Mouse (Mus musculus): ENCODE results near the gene Nacc2.

The Nacc2 gene

GRCm38 (mm10) chr2:26123079-26123648 lies at the start of gene Nacc2:
Gene Nacc2 (minus strand): TSS chr2:26123220.
- no peak for DNase-seq (ENCODE audit: low spot score)

GRCm38 (mm10) chr2:26172166-26172565 lies 49.1 kb upstream of the Nacc2 start:
- no peak for DNase-seq (ENCODE audit: low spot score)

DNA sequence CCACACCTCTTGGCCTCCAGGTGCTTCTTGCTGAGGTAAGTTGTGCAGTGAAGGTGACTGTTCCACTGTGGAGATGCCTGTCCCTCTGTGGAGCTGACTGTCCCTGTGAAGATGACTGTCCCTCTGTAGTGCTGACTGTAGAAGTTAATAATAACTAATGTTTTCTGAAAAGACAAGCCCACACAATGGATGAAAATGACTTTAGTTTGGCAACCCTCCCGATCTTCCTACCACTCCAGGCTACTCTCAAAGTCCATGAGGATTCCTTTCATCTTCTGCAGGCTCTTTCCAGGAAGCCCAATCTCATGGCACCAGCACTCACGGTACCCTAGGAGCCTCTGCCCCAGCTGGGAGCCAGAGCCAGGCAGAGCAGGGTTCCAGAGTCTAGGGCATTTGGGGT lies 47.4 kb upstream of the Nacc2 start:
- no peak for DNase-seq (ENCODE audit: low spot score)

DNA sequence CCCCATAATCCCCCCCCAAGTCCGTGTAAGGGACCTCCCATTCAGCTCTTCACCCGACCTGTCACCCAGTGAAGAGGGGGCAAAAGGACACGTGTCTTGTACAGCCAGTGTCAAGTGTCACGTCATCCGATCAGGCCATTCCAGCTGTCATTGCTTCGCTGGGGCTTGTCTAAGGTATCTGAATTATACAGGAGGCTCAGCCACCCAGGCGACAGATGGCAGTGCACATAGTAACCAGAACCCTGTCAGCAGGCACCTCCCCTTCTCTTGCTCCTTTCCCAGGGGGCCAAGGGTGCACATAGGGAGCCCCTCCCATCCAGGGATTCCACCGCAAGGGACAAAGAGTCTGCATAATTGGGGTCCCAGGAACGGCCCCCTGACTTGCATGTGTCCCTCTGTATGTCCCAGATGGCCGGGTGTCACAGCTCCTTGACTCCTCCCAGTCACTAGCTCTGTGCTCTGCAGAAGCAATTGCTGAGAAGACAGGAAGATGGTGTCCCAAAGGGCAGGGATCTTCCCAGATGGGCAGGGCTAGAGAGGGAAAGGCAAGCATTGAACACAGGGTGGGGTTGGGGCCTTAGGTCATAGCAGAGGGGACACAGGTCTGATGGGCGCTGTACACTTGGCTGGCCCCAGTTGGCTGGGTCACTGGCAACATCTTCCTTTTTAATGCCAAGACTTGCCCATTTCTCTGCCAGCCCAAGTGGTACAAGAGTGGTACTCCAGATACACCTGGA lies 46.0 kb upstream of the Nacc2 start:
- DNase-seq (ENCODE audit: low spot score) = no peak

GRCm38 (mm10) chr2:26166890-26167289 lies 43.9 kb upstream of the Nacc2 start:
- no peak for DNase-seq (ENCODE audit: low spot score)

- DNase-seq (ENCODE audit: low spot score) = no peak
Measured at GRCm38 (mm10) chr2:26158064-26158463, 35.0 kb upstream of the Nacc2 start.

DNA sequence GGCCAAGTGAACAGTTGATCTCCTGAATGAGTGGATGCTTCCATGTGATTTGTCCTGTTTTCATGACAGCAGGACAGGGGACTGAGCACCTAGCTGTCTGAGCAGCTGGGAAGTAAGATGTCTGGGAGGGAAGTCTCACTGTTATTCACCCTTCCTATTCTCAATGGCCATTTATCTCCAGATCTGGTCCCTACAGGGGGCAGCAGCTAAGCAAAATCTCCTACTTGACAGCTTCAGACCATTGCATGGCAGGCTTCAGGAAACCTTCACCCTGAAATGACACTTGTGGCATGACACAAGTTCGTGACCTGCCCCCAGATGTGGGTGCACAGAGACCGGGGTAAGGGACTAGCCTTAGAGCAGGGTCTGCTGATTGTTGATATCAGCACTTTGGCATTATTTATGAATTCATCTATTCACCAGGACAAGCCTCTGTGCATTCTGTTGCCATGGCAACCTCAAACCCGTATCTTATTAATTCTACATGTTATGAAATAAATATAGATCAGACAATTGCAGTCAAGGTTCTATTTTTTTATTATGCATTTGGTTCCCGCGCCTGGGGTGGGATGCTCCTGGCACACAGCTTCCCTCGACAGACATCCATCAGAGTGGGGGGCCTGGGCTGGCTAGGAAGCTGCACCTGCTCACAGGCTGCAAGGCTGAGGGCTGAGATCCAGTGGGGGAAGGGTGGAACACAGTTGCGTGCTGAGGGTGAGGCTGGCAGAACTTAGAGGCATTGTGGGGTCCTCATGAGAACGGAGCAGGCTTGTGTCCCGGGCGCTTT lies 33.4 kb upstream of the Nacc2 start:
- DNase-seq (ENCODE audit: low spot score) = peak; percentile 17

- DNase-seq (ENCODE audit: low spot score) = no peak
Measured at GRCm38 (mm10) chr2:26155737-26156136, 32.7 kb upstream of the Nacc2 start.

DNA sequence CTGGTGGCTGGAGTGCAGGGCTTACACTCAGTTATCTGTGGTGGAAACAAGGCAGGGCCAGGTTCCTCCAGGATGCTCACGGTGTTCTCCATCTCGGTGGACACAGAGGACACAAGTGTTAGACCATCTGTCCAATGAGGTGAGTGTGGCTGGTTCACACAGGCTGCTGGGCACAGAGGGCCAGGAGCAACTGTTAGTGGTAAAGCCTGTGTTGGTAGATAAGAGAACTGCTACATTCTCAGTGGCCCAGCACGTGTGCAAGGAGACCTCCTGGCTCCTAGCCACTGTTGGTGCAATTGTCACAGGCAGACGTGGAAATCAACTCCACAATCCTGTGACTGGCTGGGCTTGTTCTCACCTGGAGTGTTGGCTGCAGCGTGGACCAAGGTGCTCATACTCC lies 31.6 kb upstream of the Nacc2 start:
- DNase-seq (ENCODE audit: low spot score) = no peak

DNA sequence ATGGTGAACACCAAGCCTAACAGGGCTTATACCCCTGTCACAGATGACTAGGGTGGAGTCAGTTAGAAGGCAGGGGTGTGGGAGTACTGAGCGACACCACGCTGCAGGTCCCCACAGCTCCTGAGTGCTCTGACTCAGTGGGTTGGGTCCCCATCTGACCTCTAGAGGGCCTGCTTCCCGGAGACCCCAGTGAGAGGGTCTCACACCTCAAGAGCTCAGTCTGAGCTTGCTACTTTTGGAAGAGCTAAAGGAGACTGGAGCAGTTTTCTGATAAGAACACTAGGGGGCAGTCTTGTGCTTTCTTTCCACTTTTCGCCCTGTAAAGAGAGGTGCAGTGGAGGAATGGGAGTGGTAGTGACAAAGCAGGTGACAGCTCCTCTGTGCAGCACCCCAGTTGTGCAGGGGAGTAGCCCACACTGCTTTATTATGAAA lies 30.9 kb upstream of the Nacc2 start:
- DNase-seq (ENCODE audit: low spot score) = peak; percentile 50

DNA sequence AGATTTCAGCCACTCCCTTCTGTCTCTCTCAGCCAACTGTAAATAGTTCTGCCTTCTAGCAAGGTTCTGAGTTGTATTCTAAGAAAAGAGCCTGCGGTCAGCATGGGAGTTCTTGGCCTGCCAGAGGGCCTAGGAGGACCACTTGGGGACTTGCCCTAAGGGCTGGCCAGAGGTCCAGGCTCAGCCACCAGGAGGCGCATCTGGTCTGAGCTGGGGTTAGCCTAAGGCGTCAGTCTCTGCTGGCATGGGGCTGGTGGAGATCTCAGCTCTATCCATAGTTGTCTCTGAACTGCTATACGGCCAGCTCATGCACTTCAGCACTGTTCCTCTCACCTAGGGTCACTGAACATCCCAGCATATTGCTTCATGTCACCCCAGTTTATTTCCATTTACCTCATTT lies 30.3 kb upstream of the Nacc2 start:
- no peak for DNase-seq (ENCODE audit: low spot score)

GRCm38 (mm10) chr2:26147706-26148370 lies 24.8 kb upstream of the Nacc2 start:
- DNase-seq (ENCODE audit: low spot score) = no peak

DNA sequence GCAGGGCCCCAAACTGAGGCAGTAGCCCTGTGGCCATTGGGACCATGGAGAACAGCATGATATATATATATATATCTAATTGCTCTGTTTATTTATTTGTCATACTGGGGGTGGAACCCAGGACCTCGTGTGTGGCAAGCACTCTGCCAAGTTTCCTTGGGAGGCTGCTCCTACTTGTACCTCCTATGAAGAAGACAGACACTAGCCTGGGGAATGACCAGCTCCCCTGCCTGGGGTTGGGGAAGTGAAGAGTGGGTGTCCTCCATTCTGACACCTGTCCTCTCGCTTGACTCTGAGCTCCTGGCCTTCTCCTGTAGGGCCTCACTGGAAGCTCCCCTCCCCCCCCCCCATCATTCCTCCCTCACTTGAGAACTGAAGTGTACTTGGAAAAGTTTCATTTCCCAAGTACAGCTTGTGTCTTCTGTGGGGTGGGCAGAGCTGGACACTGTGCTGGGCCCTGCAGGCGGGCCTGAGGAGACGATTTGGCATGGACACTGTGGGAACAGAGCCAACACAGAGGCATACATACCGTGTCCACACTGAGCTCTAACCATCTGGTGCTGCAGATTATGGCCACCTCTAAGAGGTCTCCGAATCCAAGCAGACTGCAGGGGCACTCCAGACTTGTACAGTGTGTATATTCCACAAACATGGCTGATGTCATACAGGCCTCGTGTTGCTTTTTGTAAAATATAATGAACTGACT lies 23.5 kb upstream of the Nacc2 start:
- DNase-seq (ENCODE audit: low spot score) = no peak

DNA sequence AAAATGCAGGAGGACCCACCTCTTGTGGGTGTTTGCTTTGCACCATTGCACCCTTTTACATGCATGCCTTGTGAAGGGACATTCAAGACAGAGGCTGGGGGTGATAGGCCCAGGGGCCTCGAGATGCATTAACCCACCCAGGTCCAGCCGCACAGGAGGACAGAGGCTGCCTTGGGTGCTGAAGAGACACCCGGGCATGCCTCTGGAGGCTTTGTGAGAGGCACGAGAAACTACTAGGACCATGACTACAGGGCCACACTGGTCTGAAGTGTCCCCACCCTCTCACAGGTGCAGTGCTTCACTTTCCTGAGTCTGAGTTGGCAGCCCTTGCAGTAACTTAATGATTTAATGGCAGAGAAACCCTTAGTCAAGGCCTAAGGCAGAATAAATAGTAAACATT lies 22.1 kb upstream of the Nacc2 start:
- DNase-seq (ENCODE audit: low spot score) = no peak

DNA sequence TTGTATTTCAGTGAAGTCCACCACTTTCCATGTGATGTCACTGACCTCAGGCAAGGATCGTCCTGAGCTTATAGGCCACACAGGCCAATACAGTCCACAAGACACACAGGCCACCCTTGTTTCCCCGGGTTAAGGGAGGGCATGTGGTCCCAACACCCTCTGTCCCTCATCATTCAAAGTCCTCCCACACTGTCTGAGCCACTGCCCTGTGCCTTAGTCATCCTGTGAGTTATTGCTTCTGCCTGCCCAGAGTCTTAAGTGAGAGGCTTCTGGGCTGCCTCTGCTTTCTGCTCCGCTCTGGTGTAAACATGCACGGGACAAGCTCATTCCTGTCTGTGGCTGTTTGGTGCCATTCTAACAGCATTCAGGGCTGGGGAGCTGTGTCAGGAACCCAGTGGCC lies 21.3 kb upstream of the Nacc2 start:
- no peak for DNase-seq (ENCODE audit: low spot score)

DNA sequence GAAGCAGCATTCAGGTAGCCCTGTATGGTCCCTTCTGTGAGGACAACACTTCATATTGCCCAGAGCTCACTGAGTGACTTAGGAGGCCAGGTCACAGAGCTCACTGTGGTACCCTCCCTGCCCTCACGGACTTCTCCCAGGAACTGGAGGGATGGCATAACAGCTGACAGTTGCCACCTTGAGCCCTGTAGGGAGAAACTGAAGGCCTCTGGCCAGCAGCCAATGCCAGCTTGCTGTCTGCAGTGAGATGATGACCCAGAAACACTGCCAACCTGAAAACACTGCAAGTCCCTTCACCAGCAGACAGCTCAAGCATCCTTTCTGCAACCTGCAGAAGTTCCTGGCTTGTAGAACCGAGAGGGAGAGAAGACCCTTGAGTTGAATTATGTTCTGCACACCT lies 20.5 kb upstream of the Nacc2 start:
- DNase-seq (ENCODE audit: low spot score) = no peak

DNA sequence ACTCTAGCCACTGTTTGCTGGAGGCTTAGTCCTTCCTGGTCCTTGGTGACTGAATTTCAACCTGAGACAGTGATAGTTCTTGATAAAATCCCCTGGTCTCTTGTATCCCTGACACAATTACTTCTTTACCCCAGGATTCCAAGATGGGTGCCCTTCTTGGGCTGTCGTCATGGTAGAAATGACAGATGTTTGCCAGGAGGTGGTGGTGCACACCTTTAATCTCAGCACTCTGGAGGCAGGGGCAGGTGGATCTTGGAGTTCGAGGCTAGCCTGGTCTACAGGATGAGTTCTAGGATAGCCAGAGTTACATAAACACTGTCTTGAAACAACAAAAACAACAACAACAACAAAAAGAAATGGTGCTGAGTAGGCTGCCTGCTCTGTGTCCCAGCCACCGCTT lies 20.0 kb upstream of the Nacc2 start:
- no peak for DNase-seq (ENCODE audit: low spot score)

GRCm38 (mm10) chr2:26141893-26142635 lies 19.0 kb upstream of the Nacc2 start:
- DNase-seq (ENCODE audit: low spot score) = peak; percentile 63

- no peak for DNase-seq (ENCODE audit: low spot score)
Measured at GRCm38 (mm10) chr2:26140903-26141302, 17.9 kb upstream of the Nacc2 start.

- DNase-seq (ENCODE audit: low spot score) = peak; percentile 100
Measured at GRCm38 (mm10) chr2:26140292-26140819, 17.3 kb upstream of the Nacc2 start.
